Mouse (Mus musculus) testis, adult 2 months (tissue): ENCODE measurements at regions not wholly inside any gene's neighbourhood (a gene's known extent, or its start where the extent isn't known, plus 50 kb on each side); places are given as distances from the start of the nearest gene placed in this dataset.

ENCODE experiments used
- H3K27ac ChIP-seq: fragments of 200-500 bp; 2 replicates; pipeline ENCODE4 v1.5.1; 2012; ENCODE audit warnings: low read depth, low read length; ENCODE audit not compliant: control insufficient read depth, insufficient read depth
- H3K27me3 ChIP-seq: fragments of 200-500 bp; 2 replicates; pipeline ENCODE4 v1.6.1; 2012; ENCODE audit warnings: mild to moderate bottlenecking, low read length, moderate library complexity; ENCODE audit not compliant: control insufficient read depth, insufficient read depth
- H3K36me3 ChIP-seq: fragments of 200-500 bp; 2 replicates; pipeline ENCODE4 v1.6.1; 2012; ENCODE audit warnings: mild to moderate bottlenecking, low read length; ENCODE audit not compliant: control insufficient read depth, insufficient read depth
- H3K4me1 ChIP-seq: fragments of 200-500 bp; 2 replicates; pipeline ENCODE4 v1.6.1; 2012; ENCODE audit warnings: low read length; ENCODE audit not compliant: control insufficient read depth, insufficient read depth
- H3K4me3 ChIP-seq: fragments of 200-500 bp; 2 replicates; pipeline ENCODE4 v1.5.1; 2012; ENCODE audit warnings: low read depth, mild to moderate bottlenecking, low read length, moderate library complexity, mixed read lengths; ENCODE audit not compliant: control insufficient read depth
- CTCF ChIP-seq: fragments of 200-500 bp; IDR thresholded peaks from 2 replicates; pipeline ENCODE4 v1.5.1; 2012; ENCODE audit warnings: low read depth, mild to moderate bottlenecking, inconsistent platforms, low read length, moderate library complexity; ENCODE audit not compliant: control insufficient read depth, insufficient read depth, insufficient replicate concordance
- POLR2A ChIP-seq: fragments of 200-500 bp; IDR thresholded peaks from 2 replicates; pipeline ENCODE4 v1.6.1; 2012; ENCODE audit warnings: low read depth, mild to moderate bottlenecking, inconsistent platforms, low read length, moderate library complexity; ENCODE audit not compliant: control insufficient read depth

- TF ChIP-seq CTCF (no peak), POLR2A (no peak)
- Histone ChIP-seq H3K4me1 (peaks cover 2% of the 10 kb centered on the region; the same call in 1 of the 2 replicates), H3K27me3 (no peaks in the 10 kb centered on the region), H3K36me3 (no peaks in the 10 kb centered on the region), H3K27ac (no peak overlapping the region), H3K4me3 (no peak overlapping the region)
These were observed 81.1 kb upstream of the Cwc22 start for GRCm38 (mm10) chr2:78027319-78027718.

- Histone ChIP-seq H3K27ac (no peak overlapping the region), H3K36me3 (no peaks in the 10 kb centered on the region), H3K4me3 (no peak overlapping the region), H3K27me3 (no peaks in the 10 kb centered on the region), H3K4me1 (peaks cover 2% of the 10 kb centered on the region; the same call in 1 of the 2 replicates)
- TF ChIP-seq POLR2A = no peak
These were observed 80.6 kb upstream of the Cwc22 start for GRCm38 (mm10) chr2:78026808-78027207.

- Histone ChIP-seq H3K4me1 (peaks cover 2% of the 10 kb centered on the region; the same call in 1 of the 2 replicates), H3K36me3 (no peaks in the 10 kb centered on the region), H3K4me3 (no peak overlapping the region), H3K27me3 (no peaks in the 10 kb centered on the region), H3K27ac (no peak overlapping the region)
- TF ChIP-seq CTCF = no peak
- no peak for TF ChIP-seq POLR2A
These were observed 79.7 kb upstream of the Cwc22 start for GRCm38 (mm10) chr2:78025651-78026435.

GRCm38 (mm10) chr2:78024981-78025565 is 78.9 kb upstream of the Cwc22 start:
- no peak overlapping the region for H3K4me3 ChIP-seq
- no peak overlapping the region for H3K27ac ChIP-seq
- TF ChIP-seq POLR2A (no peak), CTCF (no peak)
- no peaks in the 10 kb centered on the region for H3K36me3 ChIP-seq
- H3K4me1 ChIP-seq = peaks cover 2% of the 10 kb centered on the region; the same call in 1 of the 2 replicates
- H3K27me3 ChIP-seq = no peaks in the 10 kb centered on the region

GRCm38 (mm10) chr2:78023916-78024685 is 77.9 kb upstream of the Cwc22 start:
- no peak overlapping the region for H3K4me3 ChIP-seq
- TF ChIP-seq POLR2A (no peak), CTCF (no peak)

GRCm38 (mm10) chr2:78023416-78023815 is 77.2 kb upstream of the Cwc22 start:
- Histone ChIP-seq H3K4me3 (no peak overlapping the region), H3K36me3 (no peaks in the 10 kb centered on the region), H3K4me1 (peaks cover 2% of the 10 kb centered on the region; the same call in 1 of the 2 replicates), H3K27me3 (no peaks in the 10 kb centered on the region), H3K27ac (no peak overlapping the region)
- TF ChIP-seq CTCF = no peak
- TF ChIP-seq POLR2A = no peak

More at GRCm38 (mm10) chr2:78023916-78024685, 77.9 kb upstream of the Cwc22 start:
- H3K4me1 ChIP-seq = peaks cover 2% of the 10 kb centered on the region; the same call in 1 of the 2 replicates
- H3K27me3 ChIP-seq = no peaks in the 10 kb centered on the region
- H3K36me3 ChIP-seq = no peaks in the 10 kb centered on the region
- H3K27ac ChIP-seq = no peak overlapping the region

GRCm38 (mm10) chr2:78022756-78023155 is 76.6 kb upstream of the Cwc22 start:
- Histone ChIP-seq H3K4me3 (no peak overlapping the region), H3K36me3 (no peaks in the 10 kb centered on the region), H3K27me3 (no peaks in the 10 kb centered on the region), H3K27ac (no peak overlapping the region), H3K4me1 (peaks cover 2% of the 10 kb centered on the region; the same call in 1 of the 2 replicates)
- TF ChIP-seq CTCF (no peak), POLR2A (no peak)
